Mouse (Mus musculus) neutrophil, adult 83 days (primary cell): ENCODE data around the gene Tyro3. TPM values are rescaled to one million over a fixed set of nuclear protein-coding genes. Genes with fewer than 3 reads are reported as not detected.

Source experiments
- total RNA-seq, 2 experiments: library from RNA; stranded (reverse); gene quantifications; one replicate each; pipeline ENCODE4 v1.2.4; 2023

The Tyro3 gene
- under 1 TPM; 0.15 to 0.22 TPM for total RNA-seq

GRCm38 (mm10) chr2:119797279-119797783 lies at the start of gene Tyro3:
Gene Tyro3, plus strand, starts transcription at chr2:119797733.

DNA sequence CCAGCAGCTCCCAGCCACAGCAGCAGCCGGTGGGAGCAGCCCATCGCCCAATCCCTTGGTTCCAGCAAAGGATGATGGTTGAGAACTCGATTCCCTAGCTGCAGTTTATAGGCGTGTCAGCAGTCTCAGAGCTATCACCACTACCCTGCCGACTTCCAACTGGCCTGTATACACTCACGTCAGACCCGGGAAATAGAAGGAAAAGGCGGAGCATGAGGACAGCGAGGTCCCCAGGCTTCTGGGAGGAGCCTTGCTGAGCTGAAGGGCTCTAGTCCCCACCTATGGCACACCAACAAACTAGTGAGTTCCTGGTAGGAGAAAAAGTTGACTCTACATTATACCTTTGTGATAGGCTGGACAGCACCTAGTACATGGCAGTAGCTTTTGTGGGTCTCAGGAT lies 37.3 kb upstream of the Tyro3 start, which contains the start of gene Ltk:
Gene Ltk (minus strand): TSS at position 181 of the 400 bp plus-strand sequence.

DNA sequence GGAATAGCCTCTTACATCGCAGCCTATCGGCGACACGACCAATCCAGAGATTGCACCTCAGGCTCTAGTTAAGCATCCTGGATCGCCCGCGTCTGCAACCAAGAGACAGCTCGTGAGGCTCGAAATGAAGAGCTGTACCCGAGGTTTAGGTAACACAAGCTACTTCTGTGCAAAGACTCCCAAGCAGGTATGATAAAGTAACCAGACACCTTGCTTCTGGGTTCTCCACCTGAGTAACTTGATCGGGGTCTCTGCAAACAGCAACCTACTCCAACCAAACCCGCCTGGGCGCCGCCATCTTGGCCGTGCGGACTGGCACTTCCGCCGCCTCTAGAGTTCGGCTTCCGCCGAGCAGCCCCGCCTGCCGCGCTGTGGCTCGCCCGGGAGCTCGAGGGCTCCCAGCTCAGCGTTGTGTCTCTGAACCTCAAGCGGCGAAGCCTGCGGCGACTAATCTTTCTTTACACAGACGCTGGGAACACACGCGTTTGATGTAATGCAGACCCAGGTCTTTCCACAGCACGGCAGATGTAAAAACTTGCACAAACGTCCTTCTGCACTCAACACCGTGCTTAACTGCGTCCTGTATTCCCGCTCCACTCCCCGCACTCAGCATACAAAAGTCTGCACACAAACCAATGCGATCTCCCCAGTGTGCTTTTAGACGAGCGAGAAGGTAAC lies 10.2 kb upstream of the Tyro3 start, which contains the start of gene Rpap1:
Gene Rpap1 (minus strand): TSS at position 332 of the 678 bp plus-strand sequence.

Other genes starting within 250 kb of the Tyro3 start
- 10 to 100 TPM; 39.5 to 47.6 TPM for gene Nusap1, start 179.4 kb upstream of the Tyro3 start, total RNA-seq
- 10 to 100 TPM in 1 of 2 experiments, 1 to 10 TPM in 1; 9.8 to 12.9 TPM for gene Oip5, start 179.3 kb upstream of the Tyro3 start, total RNA-seq
- 1 to 10 TPM; 7.0 to 8.1 TPM for gene Ndufaf1, start 134.9 kb upstream of the Tyro3 start, total RNA-seq
- 10 to 100 TPM; 29.0 to 29.8 TPM for gene Rtf1, start 122.7 kb upstream of the Tyro3 start, total RNA-seq
- not detected for gene Itpka, start 55.4 kb upstream of the Tyro3 start, total RNA-seq
- not detected for gene Ltk, start 37.3 kb upstream of the Tyro3 start, total RNA-seq
- gene Rpap1, start 10.2 kb upstream of the Tyro3 start, total RNA-seq: 10 to 100 TPM in 1 of 2 experiments, 1 to 10 TPM in 1; 8.4 to 12.4 TPM
- 10 to 100 TPM; 31.3 to 40.0 TPM for gene Mga, start 99.5 kb downstream of the Tyro3 start, total RNA-seq
- gene Mapkbp1, start 175.0 kb downstream of the Tyro3 start, total RNA-seq: 1 to 10 TPM; 6.4 to 7.3 TPM
- 1 to 10 TPM; 4.8 to 6.8 TPM for gene Jmjd7, start 229.8 kb downstream of the Tyro3 start, total RNA-seq
- gene Gm28042, start 229.8 kb downstream of the Tyro3 start, total RNA-seq: 1 to 10 TPM; 1.1 to 1.6 TPM
- 1 to 10 TPM in 1 of 2 experiments, under 1 TPM in 1; 0.48 to 1.9 TPM for gene Pla2g4b, start 235.7 kb downstream of the Tyro3 start, total RNA-seq